Mouse (Mus musculus) ES-E14 (cell line): ENCODE measurements around the gene a. TPM values are rescaled to one million over a fixed set of nuclear protein-coding genes. Genes with fewer than 3 reads are reported as not detected.
"Not testable (repeated sequence)": the region's sequence is repeated elsewhere in the genome, so short reads cannot be mapped to it uniquely, and the experiment has no call there.

Experiments
- DNase-seq: peaks from one replicate; pipeline ENCODE4 v3.0.0-alpha.2; 2013; ENCODE audit warnings: low read depth, low spot score
- H3K27ac ChIP-seq: 2 replicates; pipeline ENCODE4 v1.5.1; 2012; ENCODE audit warnings: low read depth, mild to moderate bottlenecking, low read length, moderate library complexity, mixed read lengths; ENCODE audit not compliant: poor library complexity, insufficient read depth, severe bottlenecking
- H3K36me3 ChIP-seq: 2 replicates; pipeline ENCODE4 v1.6.1; 2012; ENCODE audit warnings: mild to moderate bottlenecking, low read length, moderate library complexity, mixed read lengths; ENCODE audit not compliant: control insufficient read depth, poor library complexity, insufficient read depth, severe bottlenecking
- H3K4me1 ChIP-seq, 2 experiments: fragments of 150-350 bp in 1 of 2; sonication (generic) in 1 of 2; 2 replicates each; pipeline ENCODE4 v1.6.1; 2012; ENCODE audit warnings: low read length in 2 of 2, mild to moderate bottlenecking in 1 of 2, mixed read lengths in 1 of 2; ENCODE audit not compliant: control insufficient read depth in 2 of 2, insufficient read depth in 2 of 2, poor library complexity in 1 of 2
- H3K4me3 ChIP-seq, 2 experiments: fragments of 150-350 bp in 1 of 2; sonication (generic) in 1 of 2; 2 replicates each; pipeline ENCODE4 v1.5.1; 2012; ENCODE audit warnings: low read length in 2 of 2, low read depth in 1 of 2, mild to moderate bottlenecking in 1 of 2, mixed read lengths in 1 of 2; ENCODE audit not compliant: insufficient read depth in 1 of 2, poor library complexity in 1 of 2, severe bottlenecking in 1 of 2
- H3K9ac ChIP-seq: 2 replicates; pipeline ENCODE4 v1.6.1; 2012; ENCODE audit warnings: low read depth, mild to moderate bottlenecking, low read length, mixed read lengths; ENCODE audit not compliant: poor library complexity, insufficient read depth, severe bottlenecking
- H3K9me3 ChIP-seq: fragments of 150-350 bp; sonication (generic); 2 replicates; pipeline ENCODE4 v1.6.1; 2012; ENCODE audit warnings: low read depth, mild to moderate bottlenecking, low read length; ENCODE audit not compliant: control insufficient read depth, insufficient read depth
- CHD2 ChIP-seq: IDR thresholded peaks from 2 replicates; pipeline ENCODE4 v1.6.1; 2014; ENCODE audit warnings: mild to moderate bottlenecking, low read depth, low read length, inconsistent platforms
- HCFC1 ChIP-seq: IDR thresholded peaks from 2 replicates; pipeline ENCODE4 v1.6.1; 2012; ENCODE audit warnings: low read length, inconsistent platforms, borderline replicate concordance; ENCODE audit not compliant: insufficient read depth
- MAFK ChIP-seq: IDR thresholded peaks from 2 replicates; pipeline ENCODE4 v1.6.1; 2014; ENCODE audit warnings: mild to moderate bottlenecking, low read depth, low read length, inconsistent platforms; ENCODE audit not compliant: insufficient read depth
- ZC3H11A ChIP-seq: IDR thresholded peaks from 2 replicates; pipeline ENCODE4 v1.6.1; 2012; ENCODE audit warnings: low read depth, mild to moderate bottlenecking, inconsistent platforms, low read length, borderline replicate concordance
- ZNF384 ChIP-seq: IDR thresholded peaks from 2 replicates; pipeline ENCODE4 v1.6.1; 2012; ENCODE audit warnings: low read depth, low read length, inconsistent platforms
- in situ Hi-C, 2 experiments: fragments of 600-800 bp; cut with MboI; formaldehyde crosslinking; loops; one replicate each; pipeline ENCODE4 v1.15.1; 2025; ENCODE audit warnings: low sequenced_read_pairs in 2 of 2, inconsistent platforms in 1 of 2; ENCODE audit not compliant: unreplicated experiment in 2 of 2
- total RNA-seq: library from RNA; depleted of rRNA; stranded (reverse); fragments of 300-350 nt; gene quantifications from 2 replicates; pipeline ENCODE4 v1.2.3, GENCODE M21; 2012

a gene
- total RNA-seq, 1 experiment = 0.49 TPM

DNA sequence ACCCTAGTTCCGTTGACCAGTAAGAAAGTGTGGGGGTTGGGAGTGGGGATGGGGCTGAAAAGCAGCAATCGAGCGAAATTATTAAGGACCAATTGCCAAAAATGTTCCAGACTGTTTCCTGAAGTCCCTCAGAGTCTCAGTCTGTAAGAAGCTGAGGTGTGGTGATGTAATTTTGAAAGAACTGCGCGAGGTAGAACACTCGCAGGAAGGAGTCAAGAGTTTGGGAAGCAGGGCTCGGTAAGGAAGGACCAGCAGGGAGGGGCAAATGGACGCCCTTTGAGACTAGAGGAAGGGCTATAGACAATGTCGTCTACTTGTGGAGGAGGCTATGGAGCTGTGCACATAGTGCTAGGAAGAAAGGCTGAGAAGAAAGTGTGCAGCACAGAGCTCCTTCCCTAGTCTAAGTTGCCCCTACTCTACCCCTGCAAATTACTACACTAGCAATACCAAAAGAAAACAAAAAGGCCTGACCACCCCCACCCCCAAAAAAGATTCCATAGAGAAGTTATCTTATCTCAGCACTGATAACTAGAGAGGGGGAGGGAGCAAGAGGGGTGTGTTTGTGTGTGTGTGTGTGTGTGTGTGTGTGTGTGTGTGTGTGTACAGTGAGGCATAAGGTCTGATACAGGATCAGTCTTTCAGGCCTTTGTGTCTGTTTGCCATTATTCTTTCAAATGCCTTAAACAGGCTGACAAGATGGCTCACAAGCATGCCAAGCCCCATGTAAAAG lies 260.6 kb downstream of the a start:
- peak overlapping the region; percentile 58 to 80 for H3K4me3 ChIP-seq
- no peaks in the 10 kb centered on the region for H3K9me3 ChIP-seq
- in situ Hi-C loops = no loop called here
- peak overlapping the region; percentile 16; the same call in 1 of the 2 replicates for H3K27ac ChIP-seq
- H3K9ac ChIP-seq = peak overlapping the region; percentile 70
- no peak for DNase-seq
- H3K4me1 ChIP-seq = peaks cover 0 to 7% of the 10 kb centered on the region in 2 experiments; a peak in 3 of 4 replicates
- no peaks in the 10 kb centered on the region for H3K36me3 ChIP-seq
- TF ChIP-seq CHD2 = no peak
- no peak for TF ChIP-seq HCFC1
- TF ChIP-seq MAFK = no peak
- TF ChIP-seq ZNF384 = no peak
- no peak for TF ChIP-seq ZC3H11A

DNA sequence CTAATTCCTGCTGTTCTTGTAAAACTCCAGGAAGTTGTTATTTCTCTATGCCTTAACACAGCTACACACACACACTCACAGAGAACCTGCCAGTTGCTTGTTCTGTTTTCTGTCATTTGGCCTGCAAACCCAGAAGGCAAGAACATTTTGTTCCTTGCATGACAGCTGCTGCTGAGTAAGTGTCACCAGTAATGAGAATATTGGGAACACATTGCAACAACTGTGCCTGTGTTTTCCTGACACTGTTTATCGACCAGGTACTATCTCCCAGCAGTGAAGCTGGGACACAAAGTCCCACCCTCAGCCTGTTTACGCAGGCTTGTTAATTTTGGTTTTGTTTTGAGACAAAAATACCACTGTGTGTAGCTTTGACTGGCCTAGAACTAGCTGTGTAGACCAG lies 261.5 kb downstream of the a start:
- in situ Hi-C loops = no loop called here
- DNase-seq = no peak
- H3K36me3 ChIP-seq = no peaks in the 10 kb centered on the region
- H3K4me3 ChIP-seq = no peak overlapping the region
- no peak overlapping the region for H3K9ac ChIP-seq
- no peak for TF ChIP-seq MAFK
- TF ChIP-seq ZC3H11A = no peak
- no peak for TF ChIP-seq CHD2
- peaks cover 0 to 7% of the 10 kb centered on the region in 2 experiments; a peak in 3 of 4 replicates for H3K4me1 ChIP-seq
- no peak overlapping the region for H3K27ac ChIP-seq
- no peaks in the 10 kb centered on the region for H3K9me3 ChIP-seq

DNA sequence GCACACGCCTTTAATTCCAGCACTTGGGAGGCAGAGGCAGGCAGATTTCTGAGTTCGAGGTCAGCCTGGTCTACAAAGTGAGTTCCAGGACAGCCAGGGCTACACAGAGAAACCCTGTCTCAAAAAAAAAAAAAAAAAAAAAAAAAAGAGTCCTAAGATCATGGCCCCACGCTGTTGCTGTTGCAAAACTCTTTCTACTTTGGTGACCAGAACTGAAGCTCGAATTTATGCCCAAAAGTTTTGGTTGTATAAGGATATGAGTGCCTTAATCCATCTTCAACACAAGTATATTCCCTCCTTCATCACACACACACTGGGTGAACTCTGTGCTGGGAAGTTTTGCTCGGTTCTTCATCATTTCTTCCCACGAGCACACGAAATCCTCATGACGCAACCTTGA lies 262.3 kb downstream of the a start:
- H3K9ac ChIP-seq, in situ Hi-C loops, H3K27ac ChIP-seq, DNase-seq, H3K9me3 ChIP-seq, H3K4me3 ChIP-seq, H3K36me3 ChIP-seq, H3K4me1 ChIP-seq: not testable (repeated sequence)
- peak; percentile 68; the same call in 1 of the 2 replicates for TF ChIP-seq ZNF384

DNA sequence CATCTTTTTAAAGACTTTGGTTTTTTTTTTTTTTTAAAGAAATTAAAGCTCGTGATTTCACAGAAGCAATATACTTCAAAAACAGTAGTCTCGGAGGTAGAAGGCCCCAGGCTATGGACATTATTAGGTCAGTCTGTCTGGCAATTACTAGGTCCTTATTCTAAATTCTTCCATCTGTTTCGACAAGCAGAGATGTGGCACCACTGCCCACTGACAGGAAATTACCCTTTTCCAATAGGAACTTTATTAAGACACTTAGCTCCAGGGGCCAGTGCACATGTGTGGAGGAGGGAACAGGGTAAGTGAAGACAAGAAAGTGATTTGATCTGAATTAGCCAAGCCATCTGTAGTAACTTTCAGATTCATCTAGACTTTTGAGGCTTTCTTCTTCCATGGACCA lies 263.5 kb downstream of the a start:
- no peak overlapping the region for H3K4me3 ChIP-seq
- no peak for DNase-seq
- peaks cover 7% of the 10 kb centered on the region for H3K36me3 ChIP-seq
- H3K27ac ChIP-seq = no peak overlapping the region
- H3K4me1 ChIP-seq = peaks cover 0 to 7% of the 10 kb centered on the region in 2 experiments; a peak in 3 of 4 replicates
- in situ Hi-C loops = no loop called here
- H3K9ac ChIP-seq = no peak overlapping the region
- no peaks in the 10 kb centered on the region for H3K9me3 ChIP-seq
- TF ChIP-seq MAFK (no peak), ZNF384 (no peak), HCFC1 (no peak), ZC3H11A (no peak), CHD2 (no peak)

DNA sequence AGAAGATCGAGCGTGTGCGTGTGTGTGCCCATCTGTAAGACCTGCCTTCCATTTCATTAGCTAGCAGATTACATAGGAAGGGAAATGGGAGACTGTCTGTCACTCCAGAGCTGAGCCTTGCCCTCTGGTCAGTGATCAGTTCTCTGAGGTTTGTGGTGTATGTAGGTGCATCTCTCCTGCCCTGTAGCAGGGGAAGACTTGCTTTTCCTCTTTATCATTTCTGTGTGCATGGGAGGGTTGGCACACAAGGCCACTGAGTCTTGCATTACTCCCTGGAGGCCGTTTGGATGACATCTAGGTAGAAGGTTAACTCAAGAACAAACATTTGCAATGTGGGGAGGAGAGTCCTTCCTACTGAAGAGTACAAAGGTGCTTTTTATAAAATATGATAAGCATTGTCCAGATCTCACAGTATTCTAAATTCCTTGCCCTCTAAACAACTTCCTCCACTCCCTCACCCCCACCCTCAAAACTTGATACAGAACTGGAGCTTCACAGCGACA lies 264.9 kb downstream of the a start:
- TF ChIP-seq ZC3H11A (no peak), ZNF384 (no peak), CHD2 (no peak), MAFK (no peak), HCFC1 (no peak)
- no peak for DNase-seq
- Histone ChIP-seq H3K9me3 (no peaks in the 10 kb centered on the region), H3K9ac (no peak overlapping the region), H3K4me3 (no peak overlapping the region), H3K36me3 (peaks cover 14% of the 10 kb centered on the region), H3K27ac (no peak overlapping the region), H3K4me1 (peaks cover 0 to 7% of the 10 kb centered on the region in 2 experiments; a peak in 3 of 4 replicates)
- in situ Hi-C loops = no loop called here
